Mouse (Mus musculus) G1E (cell line): ENCODE measurements around the gene Alpl. TPM values are rescaled to one million over a fixed set of nuclear protein-coding genes. Genes with fewer than 3 reads are reported as not detected.

Source experiments
- ATAC-seq: 2 replicates; pipeline ENCODE4 v1.8.0; 2016; ENCODE audit warnings: mild to moderate bottlenecking; ENCODE audit not compliant: insufficient number of reproducible peaks, poor library complexity, low FRiP score, severe bottlenecking; ENCODE audit errors: extremely low read depth
- DNase-seq: peaks from one replicate; pipeline ENCODE4 v3.0.0; 2012; ENCODE audit warnings: low spot score
- H3K27me3 ChIP-seq: 2 replicates; pipeline ENCODE4 v1.6.1; 2012; ENCODE audit warnings: mild to moderate bottlenecking, low read length, inconsistent platforms; ENCODE audit not compliant: insufficient read depth
- H3K36me3 ChIP-seq: replicated peaks from 2 replicates; pipeline ENCODE3; 2012; ENCODE audit warnings: mild to moderate bottlenecking, inconsistent platforms
- H3K4me1 ChIP-seq: 2 replicates; pipeline ENCODE4 v1.6.1; 2012; ENCODE audit warnings: low read depth, low read length, inconsistent platforms, mixed read lengths; ENCODE audit not compliant: insufficient read depth
- H3K4me3 ChIP-seq: 2 replicates; pipeline ENCODE4 v1.5.1; 2012; ENCODE audit warnings: low read depth, mild to moderate bottlenecking, inconsistent platforms, low read length, moderate library complexity, mixed read lengths
- H3K9me3 ChIP-seq: replicated peaks from 2 replicates; pipeline ENCODE4 v1.6.1; 2012; ENCODE audit warnings: inconsistent platforms
- CTCF ChIP-seq: IDR thresholded peaks from 2 replicates; pipeline ENCODE4 v1.5.1; 2012; ENCODE audit warnings: low read depth, low read length, inconsistent platforms, mixed read lengths
- GATA1 ChIP-seq: IDR thresholded peaks from 2 replicates; pipeline ENCODE4 v1.6.1; 2012; ENCODE audit warnings: borderline replicate concordance, low read length, inconsistent platforms, mixed read lengths
- GATA2 ChIP-seq: IDR thresholded peaks from 2 replicates; pipeline ENCODE4 v1.6.1; 2012; ENCODE audit warnings: low read depth, low read length, inconsistent platforms, borderline replicate concordance
- POLR2AphosphoS5 ChIP-seq: IDR thresholded peaks from 2 replicates; pipeline ENCODE4 v1.6.1; 2012; ENCODE audit warnings: low read depth, low read length, inconsistent platforms; ENCODE audit not compliant: insufficient replicate concordance
- TAL1 ChIP-seq: conservative IDR thresholded peaks from 2 replicates; pipeline ENCODE4 v1.6.1; 2012; ENCODE audit warnings: low read depth, low read length, inconsistent platforms, mixed read lengths
- polyA plus RNA-seq: library from polyadenylated mRNA; stranded (reverse); fragments of >175 nt; gene quantifications from 2 replicates; pipeline ENCODE4 v1.2.3, GENCODE M21; 2012
- total RNA-seq, 2 experiments: library from RNA; stranded (forward) in 1 of 2; stranded (reverse) in 1 of 2; fragments of 200-1000 nt in 1 of 2; fragments of >200 nt in 1 of 2; fragmentation: Nextera tagmentation in 1 of 2; gene quantifications; 2 replicates each; pipeline ENCODE4 v1.2.3; 2014 to 2017

Alpl gene
- total and polyA plus RNA-seq, 3 experiments, result not detected

- Histone ChIP-seq H3K27me3 (peaks cover 11% of the 10 kb centered on the region; the same call in 1 of the 2 replicates), H3K4me3 (no peak overlapping the region), H3K36me3 (no peaks in the 10 kb centered on the region), H3K4me1 (no peaks in the 10 kb centered on the region), H3K9me3 (no peaks in the 10 kb centered on the region)
- DNase-seq, result no peak
- no peak for ATAC-seq
- TF ChIP-seq TAL1 (no peak), GATA1 (no peak), POLR2AphosphoS5 (no peak), CTCF (no peak), GATA2 (no peak)
Measured at GRCm38 (mm10) chr4:137774013-137774412, 22.2 kb downstream of the Alpl start.

- TF ChIP-seq POLR2AphosphoS5, result no peak
- TF ChIP-seq TAL1, result no peak
- no peak for TF ChIP-seq GATA2
- no peak for TF ChIP-seq CTCF
- no peak for TF ChIP-seq GATA1
- no peak overlapping the region for H3K4me3 ChIP-seq
- ATAC-seq (no peak), DNase-seq (no peak)
- no peaks in the 10 kb centered on the region for H3K4me1 ChIP-seq
- H3K27me3 ChIP-seq, result peaks cover 11% of the 10 kb centered on the region; the same call in 1 of the 2 replicates
- no peaks in the 10 kb centered on the region for H3K36me3 ChIP-seq
- no peaks in the 10 kb centered on the region for H3K9me3 ChIP-seq
Measured at GRCm38 (mm10) chr4:137773369-137773899, 22.8 kb downstream of the Alpl start.

GRCm38 (mm10) chr4:137772438-137773056 is 23.6 kb downstream of the Alpl start:
- H3K4me1 ChIP-seq, result no peaks in the 10 kb centered on the region
- no peak for TF ChIP-seq POLR2AphosphoS5
- no peak for TF ChIP-seq GATA2
- TF ChIP-seq CTCF, result no peak
- TF ChIP-seq TAL1, result no peak
- ATAC-seq, result no peak

DNA sequence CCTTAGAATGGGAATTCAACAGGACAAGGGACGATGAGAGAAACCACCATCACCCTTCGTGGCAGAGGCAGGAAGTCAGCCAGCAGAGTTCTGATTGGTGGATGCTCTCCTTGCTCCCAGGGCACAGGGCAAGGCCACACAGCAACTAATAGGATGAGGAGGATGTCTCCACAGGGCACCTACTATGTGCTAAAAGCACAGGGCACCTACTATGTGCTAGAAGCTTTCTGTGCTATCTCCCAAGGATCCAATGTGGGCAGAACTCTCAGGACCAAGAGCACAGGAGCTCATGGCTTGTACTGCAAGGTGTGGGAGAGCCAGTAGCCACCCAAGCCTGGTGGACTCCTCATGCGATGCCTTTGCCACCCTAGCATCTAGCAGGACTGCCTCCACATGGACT is 24.4 kb downstream of the Alpl start:
- H3K4me1 ChIP-seq, result no peaks in the 10 kb centered on the region
- peaks cover 11% of the 10 kb centered on the region; the same call in 1 of the 2 replicates for H3K27me3 ChIP-seq
- H3K36me3 ChIP-seq, result no peaks in the 10 kb centered on the region
- TF ChIP-seq TAL1 (no peak), GATA2 (no peak)
- ATAC-seq (no peak), DNase-seq (no peak)
- H3K9me3 ChIP-seq, result no peaks in the 10 kb centered on the region
- no peak overlapping the region for H3K4me3 ChIP-seq

More at GRCm38 (mm10) chr4:137772438-137773056, 23.6 kb downstream of the Alpl start:
- H3K4me3 ChIP-seq, result no peak overlapping the region
- H3K36me3 ChIP-seq, result no peaks in the 10 kb centered on the region
- H3K9me3 ChIP-seq, result no peaks in the 10 kb centered on the region
- DNase-seq, result no peak
- peaks cover 11% of the 10 kb centered on the region; the same call in 1 of the 2 replicates for H3K27me3 ChIP-seq

GRCm38 (mm10) chr4:137770901-137771612 is 25.1 kb downstream of the Alpl start:
- DNase-seq (no peak), ATAC-seq (no peak)
- Histone ChIP-seq H3K27me3 (peaks cover 11% of the 10 kb centered on the region; the same call in 1 of the 2 replicates), H3K4me3 (no peak overlapping the region), H3K9me3 (no peaks in the 10 kb centered on the region), H3K4me1 (no peaks in the 10 kb centered on the region), H3K36me3 (no peaks in the 10 kb centered on the region)
- no peak for TF ChIP-seq CTCF
- TF ChIP-seq TAL1, result no peak
- no peak for TF ChIP-seq POLR2AphosphoS5
- no peak for TF ChIP-seq GATA1
- no peak for TF ChIP-seq GATA2

- Histone ChIP-seq H3K4me1 (no peaks in the 10 kb centered on the region), H3K27me3 (peaks cover 11% of the 10 kb centered on the region; the same call in 1 of the 2 replicates), H3K9me3 (no peaks in the 10 kb centered on the region), H3K36me3 (no peaks in the 10 kb centered on the region), H3K4me3 (no peak overlapping the region)
- DNase-seq (no peak), ATAC-seq (no peak)
- no peak for TF ChIP-seq TAL1
- no peak for TF ChIP-seq GATA2
- no peak for TF ChIP-seq CTCF
- no peak for TF ChIP-seq GATA1
- no peak for TF ChIP-seq POLR2AphosphoS5
Measured at GRCm38 (mm10) chr4:137769635-137770034, 26.5 kb downstream of the Alpl start.
